Mouse (Mus musculus) left cerebral cortex, postnatal 36 days (tissue): ENCODE measurements at regions not wholly inside any gene's neighbourhood (a gene's known extent, or its start where the extent isn't known, plus 50 kb on each side); places are given as distances from the start of the nearest gene placed in this dataset.
A peak's percentile ranks its signal among the peaks of the same experiment; 100 is the strongest.

Experiments
- DNase-seq, 2 experiments: peaks; one replicate each; pipeline ENCODE4 v3.0.0; 2021 to 2022; ENCODE audit warnings: low spot score in 2 of 2, mixed read lengths in 1 of 2
- intact Hi-C: fragments of 180-260 bp; cut with DNase I; formaldehyde crosslinking; loops from one replicate; pipeline ENCODE4 v1.15.1; 2025

- DNase-seq: no peak
- intact Hi-C loops: no loop called here
Measured at GRCm38 (mm10) chr2:27590511-27590910, 75.6 kb downstream of the Wdr5 start.

- no peak for DNase-seq
- intact Hi-C loops: no loop called here
Measured at GRCm38 (mm10) chr2:27591668-27592067, 76.7 kb downstream of the Wdr5 start.

GRCm38 (mm10) chr2:27593338-27593737 is 78.4 kb downstream of the Wdr5 start:
- intact Hi-C loops: no loop called here
- DNase-seq: no peak

- no peak for DNase-seq
- intact Hi-C loops: loop anchor here (5.0 kb wide), 1 partner anchor 87 kb away; no protein-coding TSS in a partner anchor
Measured at GRCm38 (mm10) chr2:27595251-27595650, 80.3 kb downstream of the Wdr5 start.

- DNase-seq: no peak
Measured at GRCm38 (mm10) chr2:27596217-27596616, 80.0 kb upstream of the Rxra start.

GRCm38 (mm10) chr2:27596966-27597365 is 79.3 kb upstream of the Rxra start:
- no peak for DNase-seq

More at GRCm38 (mm10) chr2:27596217-27596616, 80.0 kb upstream of the Rxra start:
- intact Hi-C loops: loop anchor here (5.0 kb wide), 1 partner anchor 86 kb away; no protein-coding TSS in a partner anchor

GRCm38 (mm10) chr2:27597901-27598300 is 78.3 kb upstream of the Rxra start:
- intact Hi-C loops: loop anchor here (5.0 kb wide), 1 partner anchor 84 kb away; no protein-coding TSS in a partner anchor
- no peak for DNase-seq

More at GRCm38 (mm10) chr2:27596966-27597365, 79.3 kb upstream of the Rxra start:
- intact Hi-C loops: loop anchor here (5.0 kb wide), 1 partner anchor 85 kb away; no protein-coding TSS in a partner anchor

GRCm38 (mm10) chr2:27599061-27599768 is 77.0 kb upstream of the Rxra start:
- intact Hi-C loops: loop anchor here (5.0 kb wide), 1 partner anchor 83 kb away; no protein-coding TSS in a partner anchor
- DNase-seq: peak; percentile 35 to 60

- no peak for DNase-seq
- intact Hi-C loops: loop anchor here (5.0 kb wide), 1 partner anchor 83 kb away; no protein-coding TSS in a partner anchor
Measured at GRCm38 (mm10) chr2:27599769-27600167, 76.5 kb upstream of the Rxra start.

- intact Hi-C loops: no loop called here
Measured at GRCm38 (mm10) chr2:27603333-27603732, 72.9 kb upstream of the Rxra start.

GRCm38 (mm10) chr2:27604588-27604987 is 71.7 kb upstream of the Rxra start:
- intact Hi-C loops: no loop called here
- DNase-seq: no peak

More at GRCm38 (mm10) chr2:27603333-27603732, 72.9 kb upstream of the Rxra start:
- DNase-seq: no peak

GRCm38 (mm10) chr2:27606816-27607215 is 69.4 kb upstream of the Rxra start:
- no peak for DNase-seq
- intact Hi-C loops: no loop called here

- intact Hi-C loops: no loop called here
Measured at GRCm38 (mm10) chr2:27621741-27622140, 54.5 kb upstream of the Rxra start.

GRCm38 (mm10) chr2:27624656-27625366 is 51.4 kb upstream of the Rxra start:
- intact Hi-C loops: no loop called here
- no peak for DNase-seq

More at GRCm38 (mm10) chr2:27621741-27622140, 54.5 kb upstream of the Rxra start:
- no peak for DNase-seq
